Mouse (Mus musculus) midbrain, embryonic 14.5 days (tissue): ENCODE data around the gene Tmem236. TPM values are rescaled to one million over a fixed set of nuclear protein-coding genes. Genes with fewer than 3 reads are reported as not detected.
"Not testable (repeated sequence)": the region's sequence is repeated elsewhere in the genome, so short reads cannot be mapped to it uniquely, and the experiment has no call there.

ENCODE experiments used
- ATAC-seq: fragments of 200-750 bp; cut with Nextera tagmentation; 2 replicates; pipeline ENCODE4 v1.8.0; 2017; ENCODE audit warnings: moderate number of reproducible peaks, moderate library complexity; ENCODE audit not compliant: low FRiP score, low TSS enrichment
- DNase-seq: peaks from one replicate; pipeline ENCODE4 v3.0.0-alpha.2; 2015
- H3K27ac ChIP-seq: fragments of 300-500 bp; sonication (generic); replicated peaks from 2 replicates; pipeline ENCODE4 v1.5.1; 2014; ENCODE audit warnings: mild to moderate bottlenecking, low read depth, low read length, moderate library complexity
- H3K27me3 ChIP-seq: fragments of 300-500 bp; sonication (generic); 2 replicates; pipeline ENCODE4 v1.6.1; 2014; ENCODE audit warnings: low read length, control low read depth, mixed read lengths; ENCODE audit not compliant: control insufficient read depth, insufficient read depth
- H3K36me3 ChIP-seq: fragments of 300-500 bp; sonication (generic); 2 replicates; pipeline ENCODE4 v1.6.1; 2014; ENCODE audit warnings: low read length, control low read depth; ENCODE audit not compliant: control insufficient read depth, insufficient read depth
- H3K4me1 ChIP-seq: fragments of 300-500 bp; sonication (generic); 2 replicates; pipeline ENCODE4 v1.6.1; 2014; ENCODE audit warnings: mild to moderate bottlenecking, antibody characterized with exemption, low read length, control low read depth; ENCODE audit not compliant: control insufficient read depth, insufficient read depth
- H3K4me2 ChIP-seq: fragments of 300-500 bp; sonication (generic); 2 replicates; pipeline ENCODE4 v1.6.1; 2014; ENCODE audit warnings: mild to moderate bottlenecking, low read length, moderate library complexity
- H3K4me3 ChIP-seq: fragments of 300-500 bp; sonication (generic); replicated peaks from 2 replicates; pipeline ENCODE4 v1.5.1; 2014; ENCODE audit warnings: low read depth, low read length
- H3K9ac ChIP-seq: fragments of 300-500 bp; sonication (generic); replicated peaks from 2 replicates; pipeline ENCODE4 v1.6.1; 2014; ENCODE audit warnings: mild to moderate bottlenecking, low read length, moderate library complexity
- H3K9me3 ChIP-seq: fragments of 300-500 bp; sonication (generic); 2 replicates; pipeline ENCODE4 v1.6.1; 2016; ENCODE audit warnings: low read length, control low read depth, mixed read lengths; ENCODE audit not compliant: control insufficient read depth
- WGBS: fragments of 180-500 bp; shearing (Covaris S2); extraction: QIAGEN DNeasy Blood & Tissue Kit; methylation state at CpG from one replicate; pipeline ENCODE4 v1.1.7; 2014; 5-methylcytosine and 5-hydroxymethylcytosine counted together
- polyA plus RNA-seq: library from polyadenylated mRNA; unstranded; fragments of >200 nt; fragmentation: Nextera tagmentation; extraction: Ambion mirVana; gene quantifications from 2 replicates; pipeline ENCODE4 v1.2.1, GENCODE M21; 2014

Gene Tmem236
- polyA plus RNA-seq, 1 experiment from 2014 or later: 0.18 TPM

GRCm38 (mm10) chr2:14167721-14168120 lies 6.6 kb upstream of the Tmem236 start:
- ATAC-seq: no peak
- no peak overlapping the region for H3K9ac ChIP-seq

GRCm38 (mm10) chr2:14176460-14177193 lies 2.3 kb downstream of the Tmem236 start:
- Histone ChIP-seq H3K4me1 (no peaks in the 10 kb centered on the region), H3K4me2 (no peak overlapping the region), H3K27me3 (no peaks in the 10 kb centered on the region), H3K9ac (no peak overlapping the region), H3K27ac (no peak overlapping the region), H3K4me3 (no peak overlapping the region), H3K9me3 (no peaks in the 10 kb centered on the region), H3K36me3 (no peaks in the 10 kb centered on the region)
- WGBS: 81% methylated on average over 2 of the region's 2 CpGs
- ATAC-seq (no peak), DNase-seq (no peak)

More at GRCm38 (mm10) chr2:14167721-14168120, 6.6 kb upstream of the Tmem236 start:
- no peaks in the 10 kb centered on the region for H3K9me3 ChIP-seq
- H3K27ac ChIP-seq: no peak overlapping the region
- no peak overlapping the region for H3K4me2 ChIP-seq
- no peaks in the 10 kb centered on the region for H3K27me3 ChIP-seq
- no peaks in the 10 kb centered on the region for H3K4me1 ChIP-seq
- H3K4me3 ChIP-seq: no peak overlapping the region
- no peaks in the 10 kb centered on the region for H3K36me3 ChIP-seq
- no peak for DNase-seq

GRCm38 (mm10) chr2:14184375-14184774 lies 10.1 kb downstream of the Tmem236 start:
- Histone ChIP-seq H3K4me2 (no peak overlapping the region), H3K36me3 (no peaks in the 10 kb centered on the region), H3K9me3 (no peaks in the 10 kb centered on the region), H3K9ac (no peak overlapping the region), H3K27me3 (no peaks in the 10 kb centered on the region), H3K27ac (no peak overlapping the region), H3K4me1 (no peaks in the 10 kb centered on the region), H3K4me3 (no peak overlapping the region)
- DNase-seq (no peak), ATAC-seq (no peak)

GRCm38 (mm10) chr2:14190684-14191083 lies 16.4 kb downstream of the Tmem236 start:
- no peaks in the 10 kb centered on the region for H3K36me3 ChIP-seq
- no peaks in the 10 kb centered on the region for H3K4me1 ChIP-seq
- H3K27me3 ChIP-seq: no peaks in the 10 kb centered on the region
- no peak overlapping the region for H3K4me2 ChIP-seq
- H3K9ac ChIP-seq: no peak overlapping the region
- DNase-seq (no peak), ATAC-seq (no peak)
- no peak overlapping the region for H3K4me3 ChIP-seq
- H3K9me3 ChIP-seq: no peaks in the 10 kb centered on the region
- no peak overlapping the region for H3K27ac ChIP-seq
- WGBS: 91% methylated on average over 4 of the region's 4 CpGs

GRCm38 (mm10) chr2:14191601-14192000 lies 17.3 kb downstream of the Tmem236 start:
- Histone ChIP-seq H3K4me2 (no peak overlapping the region), H3K9ac (no peak overlapping the region), H3K4me1 (no peaks in the 10 kb centered on the region), H3K27ac (no peak overlapping the region), H3K9me3 (no peaks in the 10 kb centered on the region), H3K36me3 (no peaks in the 10 kb centered on the region), H3K27me3 (no peaks in the 10 kb centered on the region), H3K4me3 (no peak overlapping the region)
- 86% methylated on average over 4 of the region's 4 CpGs for WGBS
- no peak for DNase-seq
- no peak for ATAC-seq

GRCm38 (mm10) chr2:14192046-14192445 lies 17.7 kb downstream of the Tmem236 start:
- H3K4me1 ChIP-seq: no peaks in the 10 kb centered on the region
- no peaks in the 10 kb centered on the region for H3K27me3 ChIP-seq
- DNase-seq (no peak), ATAC-seq (no peak)
- H3K9me3 ChIP-seq: no peaks in the 10 kb centered on the region
- no peak overlapping the region for H3K4me3 ChIP-seq
- no peaks in the 10 kb centered on the region for H3K36me3 ChIP-seq
- H3K9ac ChIP-seq: no peak overlapping the region
- 89% methylated on average over 6 of the region's 6 CpGs for WGBS
- H3K27ac ChIP-seq: no peak overlapping the region
- no peak overlapping the region for H3K4me2 ChIP-seq

- ATAC-seq, H3K4me2 ChIP-seq: not testable (repeated sequence)
- no CpG with 5 or more reads among the region's 2 CpGs for WGBS
These were observed 24.1 kb downstream of the Tmem236 start for GRCm38 (mm10) chr2:14198325-14198903.

GRCm38 (mm10) chr2:14199621-14200020 lies 25.3 kb downstream of the Tmem236 start:
- ATAC-seq: no peak
- H3K27ac ChIP-seq: no peak overlapping the region
- DNase-seq: no peak
- H3K27me3 ChIP-seq: no peaks in the 10 kb centered on the region
- H3K4me3 ChIP-seq: no peak overlapping the region
- H3K9me3 ChIP-seq: no peaks in the 10 kb centered on the region
- H3K4me1 ChIP-seq: no peaks in the 10 kb centered on the region
- 56% methylated on average over 2 of the region's 2 CpGs for WGBS
- H3K4me2 ChIP-seq: no peak overlapping the region
- no peak overlapping the region for H3K9ac ChIP-seq
- no peaks in the 10 kb centered on the region for H3K36me3 ChIP-seq

More at GRCm38 (mm10) chr2:14198325-14198903, 24.1 kb downstream of the Tmem236 start:
- H3K4me3 ChIP-seq, H3K9ac ChIP-seq, H3K27me3 ChIP-seq, H3K4me1 ChIP-seq, H3K9me3 ChIP-seq, H3K27ac ChIP-seq, DNase-seq, H3K36me3 ChIP-seq: not testable (repeated sequence)

GRCm38 (mm10) chr2:14200879-14201445 lies 26.6 kb downstream of the Tmem236 start:
- not testable (repeated sequence) for H3K4me1 ChIP-seq, H3K9me3 ChIP-seq, H3K4me3 ChIP-seq, H3K27me3 ChIP-seq, H3K36me3 ChIP-seq, DNase-seq, H3K27ac ChIP-seq, ATAC-seq, H3K4me2 ChIP-seq, H3K9ac ChIP-seq
- WGBS: no CpG with 5 or more reads among the region's 2 CpGs
